Mouse (Mus musculus) embryonic facial prominence, embryonic 14.5 days (tissue): ENCODE measurements around the gene Nol3. TPM values are rescaled to one million over a fixed set of nuclear protein-coding genes. Genes with fewer than 3 reads are reported as not detected.

Experiments used
- ATAC-seq: fragments of 200-750 bp; cut with Nextera tagmentation; 2 replicates; pipeline ENCODE4 v1.8.0; 2017; ENCODE audit warnings: low read depth, moderate number of reproducible peaks, moderate TSS enrichment
- DNase-seq: peaks from one replicate; pipeline ENCODE4 v3.0.0-alpha.2; 2015; ENCODE audit warnings: low spot score
- H3K27ac ChIP-seq: fragments of 300-500 bp; sonication (generic); replicated peaks from 2 replicates; pipeline ENCODE4 v1.5.1; 2014; ENCODE audit warnings: low read depth, mild to moderate bottlenecking, low read length, moderate library complexity
- H3K27me3 ChIP-seq: fragments of 300-500 bp; sonication (generic); replicated peaks from 2 replicates; pipeline ENCODE4 v1.6.1; 2014; ENCODE audit warnings: low read length; ENCODE audit not compliant: control insufficient read depth, insufficient read depth
- H3K36me3 ChIP-seq: fragments of 300-500 bp; sonication (generic); 2 replicates; pipeline ENCODE4 v1.6.1; 2014; ENCODE audit warnings: low read length, mixed read lengths; ENCODE audit not compliant: control insufficient read depth, insufficient read depth
- H3K4me1 ChIP-seq: fragments of 300-500 bp; sonication (generic); 2 replicates; pipeline ENCODE4 v1.6.1; 2014; ENCODE audit warnings: antibody characterized with exemption, low read length; ENCODE audit not compliant: control insufficient read depth, insufficient read depth
- H3K4me2 ChIP-seq: fragments of 300-500 bp; sonication (generic); 2 replicates; pipeline ENCODE4 v1.6.1; 2014; ENCODE audit warnings: low read depth, mild to moderate bottlenecking, low read length, moderate library complexity, mixed read lengths
- H3K4me3 ChIP-seq: fragments of 300-500 bp; sonication (generic); 2 replicates; pipeline ENCODE4 v1.5.1; 2014; ENCODE audit warnings: low read depth, mild to moderate bottlenecking, low read length
- H3K9ac ChIP-seq: fragments of 300-500 bp; sonication (generic); 2 replicates; pipeline ENCODE4 v1.6.1; 2014; ENCODE audit warnings: low read depth, mild to moderate bottlenecking, low read length, moderate library complexity, mixed read lengths
- H3K9me3 ChIP-seq: fragments of 300-500 bp; sonication (generic); 2 replicates; pipeline ENCODE4 v1.6.1; 2016; ENCODE audit warnings: low read length; ENCODE audit not compliant: control insufficient read depth
- WGBS: fragments of 180-500 bp; shearing (Covaris S2); extraction: QIAGEN DNeasy Blood & Tissue Kit; methylation state at CpG from one replicate; pipeline ENCODE4 v1.1.7; 2014; 5-methylcytosine and 5-hydroxymethylcytosine counted together
- polyA plus RNA-seq: library from polyadenylated mRNA; unstranded; fragments of >200 nt; fragmentation: Nextera tagmentation; extraction: Ambion mirVana; gene quantifications from 2 replicates; pipeline ENCODE4 v1.2.1, GENCODE M21; 2014

Nol3 gene
- polyA plus RNA-seq, 1 experiment from 2014 or later = 5.4 TPM

- DNase-seq (no peak), ATAC-seq (no peak)
- Histone ChIP-seq H3K27me3 (peaks cover 15% of the 10 kb centered on the region), H3K9ac (peak overlapping the region; percentile 53; the same call in 1 of the 2 replicates), H3K27ac (no peak overlapping the region), H3K4me2 (peak overlapping the region; percentile 92), H3K9me3 (no peaks in the 10 kb centered on the region), H3K36me3 (peaks cover 52% of the 10 kb centered on the region), H3K4me1 (peaks cover 10% of the 10 kb centered on the region; the same call in 1 of the 2 replicates), H3K4me3 (peak overlapping the region; percentile 64)
- WGBS = 83% methylated on average over 10 of the region's 10 CpGs
Measured at GRCm38 (mm10) chr8:105252680-105253537, 23.0 kb upstream of the Nol3 start.

GRCm38 (mm10) chr8:105253766-105254151 lies 22.2 kb upstream of the Nol3 start:
- Histone ChIP-seq H3K9me3 (no peaks in the 10 kb centered on the region), H3K9ac (peak overlapping the region; percentile 53), H3K27ac (no peak overlapping the region), H3K4me2 (peak overlapping the region; percentile 92), H3K4me3 (peak overlapping the region; percentile 64), H3K4me1 (peaks cover 10% of the 10 kb centered on the region; the same call in 1 of the 2 replicates), H3K36me3 (peaks cover 46% of the 10 kb centered on the region), H3K27me3 (peaks cover 23% of the 10 kb centered on the region)
- no peak for DNase-seq
- 39% methylated on average over 20 of the region's 20 CpGs for WGBS
- no peak for ATAC-seq

GRCm38 (mm10) chr8:105254152-105254965 lies 21.6 kb upstream of the Nol3 start:
- peak; percentile 89 for ATAC-seq

GRCm38 (mm10) chr8:105254966-105255350 lies 21.0 kb upstream of the Nol3 start, which contains the start of gene B3gnt9:
Gene B3gnt9 (minus strand): TSS chr8:105255153.
- under 1% methylated on average over 14 of the region's 14 CpGs for WGBS
- peak within 1 kb of the TSS; percentile 79 for H3K9ac ChIP-seq
- peak within 1 kb of the TSS; percentile 93 for H3K27ac ChIP-seq
- H3K9me3 ChIP-seq = no peaks in the 10 kb centered on the region
- H3K27me3 ChIP-seq = peaks cover 35% of the 10 kb centered on the region
- peaks cover 36% of the 10 kb centered on the region for H3K36me3 ChIP-seq
- DNase-seq (peak; percentile 93), ATAC-seq (peak; percentile 76)
- peak within 1 kb of the TSS; percentile 64 for H3K4me3 ChIP-seq
- peaks cover 14% of the 10 kb centered on the region for H3K4me1 ChIP-seq
- peak within 1 kb of the TSS; percentile 92 for H3K4me2 ChIP-seq

More at GRCm38 (mm10) chr8:105254152-105254965, 21.6 kb upstream of the Nol3 start:
- H3K9ac ChIP-seq = peak overlapping the region; percentile 79
- H3K4me2 ChIP-seq = peak overlapping the region; percentile 92
- peak overlapping the region; percentile 64 for H3K4me3 ChIP-seq
- peak overlapping the region; percentile 93 for H3K27ac ChIP-seq
- H3K36me3 ChIP-seq = peaks cover 42% of the 10 kb centered on the region
- peak; percentile 94 for DNase-seq
- peaks cover 13% of the 10 kb centered on the region for H3K4me1 ChIP-seq
- H3K9me3 ChIP-seq = no peaks in the 10 kb centered on the region
- WGBS = 0% methylated on average over 30 of the region's 74 CpGs
- H3K27me3 ChIP-seq = peaks cover 29% of the 10 kb centered on the region

GRCm38 (mm10) chr8:105257318-105258114 lies 18.4 kb upstream of the Nol3 start:
- DNase-seq (no peak), ATAC-seq (no peak)
- Histone ChIP-seq H3K4me2 (no peak overlapping the region), H3K9ac (no peak overlapping the region), H3K4me3 (no peak overlapping the region), H3K27me3 (peaks cover 52% of the 10 kb centered on the region), H3K27ac (no peak overlapping the region), H3K4me1 (peaks cover 16% of the 10 kb centered on the region), H3K9me3 (peaks cover 4% of the 10 kb centered on the region; the same call in 1 of the 2 replicates), H3K36me3 (peaks cover 12% of the 10 kb centered on the region)
- 68% methylated on average over 7 of the region's 7 CpGs for WGBS

GRCm38 (mm10) chr8:105258911-105259720 lies 16.8 kb upstream of the Nol3 start:
- peaks cover 52% of the 10 kb centered on the region for H3K27me3 ChIP-seq
- H3K4me2 ChIP-seq = peak overlapping the region; percentile 60
- H3K27ac ChIP-seq = no peak overlapping the region
- peak overlapping the region; percentile 52 for H3K9ac ChIP-seq
- DNase-seq (peak; percentile 63), ATAC-seq (peak; percentile 9; the same call in 1 of the 2 replicates)
- peak overlapping the region; percentile 35 for H3K4me3 ChIP-seq
- peaks cover 12% of the 10 kb centered on the region for H3K4me1 ChIP-seq
- 5% methylated on average over 49 of the region's 55 CpGs for WGBS
- H3K36me3 ChIP-seq = no peaks in the 10 kb centered on the region
- peaks cover 4% of the 10 kb centered on the region; the same call in 1 of the 2 replicates for H3K9me3 ChIP-seq

- H3K4me3 ChIP-seq = peak overlapping the region; percentile 35
- no peaks in the 10 kb centered on the region for H3K36me3 ChIP-seq
- peaks cover 4% of the 10 kb centered on the region; the same call in 1 of the 2 replicates for H3K9me3 ChIP-seq
- peaks cover 13% of the 10 kb centered on the region for H3K4me1 ChIP-seq
- H3K4me2 ChIP-seq = peak overlapping the region; percentile 60
- H3K9ac ChIP-seq = peak overlapping the region; percentile 52; the same call in 1 of the 2 replicates
- ATAC-seq (peak; percentile 66), DNase-seq (peak; percentile 77)
- H3K27me3 ChIP-seq = peaks cover 53% of the 10 kb centered on the region
- no peak overlapping the region for H3K27ac ChIP-seq
- WGBS = 4% methylated on average over 30 of the region's 30 CpGs
Measured at GRCm38 (mm10) chr8:105259721-105260320, 16.1 kb upstream of the Nol3 start.
